Mouse (Mus musculus): Measurements from ENCODE around the gene Arih1.
A peak's percentile ranks its signal among the peaks of the same experiment; 100 is the strongest.

Gene Arih1

GRCm38 (mm10) chr9:59486549-59487065 is at the start of gene Arih1:
Gene Arih1 (minus strand): TSS chr9:59486618.
- peak; percentile 97 to 98 for DNase-seq (ENCODE audit: low read depth in 1 of 2, low spot score in 2 of 2)

GRCm38 (mm10) chr9:59533889-59534288 is 47.5 kb upstream of the Arih1 start:
- no peak for DNase-seq (ENCODE audit: low read depth in 1 of 2, low spot score in 2 of 2)

GRCm38 (mm10) chr9:59533422-59533821 is 47.0 kb upstream of the Arih1 start:
- DNase-seq (ENCODE audit: low read depth in 1 of 2, low spot score in 2 of 2) = no peak

GRCm38 (mm10) chr9:59531645-59532044 is 45.2 kb upstream of the Arih1 start:
- no peak for DNase-seq (ENCODE audit: low read depth in 1 of 2, low spot score in 2 of 2)

GRCm38 (mm10) chr9:59528274-59528673 is 41.9 kb upstream of the Arih1 start:
- DNase-seq (ENCODE audit: low read depth in 1 of 2, low spot score in 2 of 2) = no peak

GRCm38 (mm10) chr9:59527580-59527979 is 41.2 kb upstream of the Arih1 start:
- no peak for DNase-seq (ENCODE audit: low read depth in 1 of 2, low spot score in 2 of 2)

- no peak for DNase-seq (ENCODE audit: low read depth in 1 of 2, low spot score in 2 of 2)
These were observed 40.3 kb upstream of the Arih1 start for GRCm38 (mm10) chr9:59526727-59527126.

GRCm38 (mm10) chr9:59522906-59523305 is 36.5 kb upstream of the Arih1 start:
- no peak for DNase-seq (ENCODE audit: low read depth in 1 of 2, low spot score in 2 of 2)

GRCm38 (mm10) chr9:59519396-59519795 is 33.0 kb upstream of the Arih1 start:
- no peak for DNase-seq (ENCODE audit: low read depth in 1 of 2, low spot score in 2 of 2)

GRCm38 (mm10) chr9:59518976-59519375 is 32.6 kb upstream of the Arih1 start:
- DNase-seq (ENCODE audit: low read depth in 1 of 2, low spot score in 2 of 2) = no peak

GRCm38 (mm10) chr9:59517127-59517526 is 30.7 kb upstream of the Arih1 start:
- no peak for DNase-seq (ENCODE audit: low read depth in 1 of 2, low spot score in 2 of 2)

- DNase-seq (ENCODE audit: low read depth in 1 of 2, low spot score in 2 of 2) = no peak
These were observed 28.7 kb upstream of the Arih1 start for GRCm38 (mm10) chr9:59515069-59515468.

- no peak for DNase-seq (ENCODE audit: low read depth in 1 of 2, low spot score in 2 of 2)
These were observed 26.0 kb upstream of the Arih1 start for GRCm38 (mm10) chr9:59512381-59512780.

- DNase-seq (ENCODE audit: low read depth in 1 of 2, low spot score in 2 of 2) = no peak
These were observed 21.7 kb upstream of the Arih1 start for GRCm38 (mm10) chr9:59508146-59508545.

- DNase-seq (ENCODE audit: low read depth in 1 of 2, low spot score in 2 of 2) = no peak
These were observed 913 bp upstream of the Arih1 start for GRCm38 (mm10) chr9:59487331-59487730.

- DNase-seq (ENCODE audit: low read depth in 1 of 2, low spot score in 2 of 2) = no peak
These were observed 321 bp downstream of the Arih1 start for GRCm38 (mm10) chr9:59486076-59486518.

GRCm38 (mm10) chr9:59485511-59486075 is 825 bp downstream of the Arih1 start:
- DNase-seq (ENCODE audit: low read depth in 1 of 2, low spot score in 2 of 2) = peak; percentile 17 to 56

- no peak for DNase-seq (ENCODE audit: low read depth in 1 of 2, low spot score in 2 of 2)
These were observed 1.7 kb downstream of the Arih1 start for GRCm38 (mm10) chr9:59484760-59485159.

GRCm38 (mm10) chr9:59482419-59482818 is 4.0 kb downstream of the Arih1 start:
- DNase-seq (ENCODE audit: low read depth in 1 of 2, low spot score in 2 of 2) = peak in 1 of 2 experiments; percentile 49

- DNase-seq (ENCODE audit: low read depth in 1 of 2, low spot score in 2 of 2) = no peak
These were observed 9.8 kb downstream of the Arih1 start for GRCm38 (mm10) chr9:59476617-59477016.

GRCm38 (mm10) chr9:59474838-59475237 is 11.6 kb downstream of the Arih1 start:
- DNase-seq (ENCODE audit: low read depth in 1 of 2, low spot score in 2 of 2) = no peak

- DNase-seq (ENCODE audit: low read depth in 1 of 2, low spot score in 2 of 2) = no peak
These were observed 13.2 kb downstream of the Arih1 start for GRCm38 (mm10) chr9:59473171-59473570.

GRCm38 (mm10) chr9:59469446-59469845 is 17.0 kb downstream of the Arih1 start:
- no peak for DNase-seq (ENCODE audit: low read depth in 1 of 2, low spot score in 2 of 2)
